Mouse (Mus musculus) layer of hippocampus, adult 9-11 months (tissue): ENCODE measurements around the gene Adamts8.

Source experiments
- DNase-seq: peaks from one replicate; pipeline ENCODE4 v3.0.0; 2022

The Adamts8 gene

GRCm38 (mm10) chr9:30942512-30943313 is at the start of gene Adamts8:
Adamts8 (plus strand) TSS chr9:30942562.
- no peak for DNase-seq

- no peak for DNase-seq
Measured at GRCm38 (mm10) chr9:30895618-30896017, 46.7 kb upstream of the Adamts8 start.

- DNase-seq = peak; percentile 62
Measured at GRCm38 (mm10) chr9:30896752-30897151, 45.6 kb upstream of the Adamts8 start.

GRCm38 (mm10) chr9:30897169-30897568 is 45.2 kb upstream of the Adamts8 start:
- no peak for DNase-seq

- no peak for DNase-seq
Measured at GRCm38 (mm10) chr9:30902152-30902551, 40.2 kb upstream of the Adamts8 start.

GRCm38 (mm10) chr9:30902641-30903040 is 39.7 kb upstream of the Adamts8 start:
- DNase-seq = no peak

- DNase-seq = no peak
Measured at GRCm38 (mm10) chr9:30903266-30903665, 39.1 kb upstream of the Adamts8 start.

GRCm38 (mm10) chr9:30905861-30906260 is 36.5 kb upstream of the Adamts8 start:
- DNase-seq = no peak

- no peak for DNase-seq
Measured at GRCm38 (mm10) chr9:30906426-30906825, 35.9 kb upstream of the Adamts8 start.

GRCm38 (mm10) chr9:30907677-30908295 is 34.6 kb upstream of the Adamts8 start:
- no peak for DNase-seq

GRCm38 (mm10) chr9:30908296-30908690 is 34.1 kb upstream of the Adamts8 start:
- no peak for DNase-seq

- no peak for DNase-seq
Measured at GRCm38 (mm10) chr9:30908973-30909372, 33.4 kb upstream of the Adamts8 start.

GRCm38 (mm10) chr9:30910491-30910890 is 31.9 kb upstream of the Adamts8 start:
- DNase-seq = no peak

- DNase-seq = no peak
Measured at GRCm38 (mm10) chr9:30912161-30912560, 30.2 kb upstream of the Adamts8 start.

GRCm38 (mm10) chr9:30913429-30913828 is 28.9 kb upstream of the Adamts8 start:
- DNase-seq = no peak

- no peak for DNase-seq
Measured at GRCm38 (mm10) chr9:30914241-30914640, 28.1 kb upstream of the Adamts8 start.

- no peak for DNase-seq
Measured at GRCm38 (mm10) chr9:30916266-30916968, 25.9 kb upstream of the Adamts8 start.

GRCm38 (mm10) chr9:30918466-30919356 is 23.7 kb upstream of the Adamts8 start:
- no peak for DNase-seq

GRCm38 (mm10) chr9:30919686-30920085 is 22.7 kb upstream of the Adamts8 start:
- DNase-seq = no peak

GRCm38 (mm10) chr9:30920736-30921135 is 21.6 kb upstream of the Adamts8 start:
- DNase-seq = peak; percentile 12

- DNase-seq = no peak
Measured at GRCm38 (mm10) chr9:30921261-30922103, 20.9 kb upstream of the Adamts8 start.
